Mouse (Mus musculus) T-helper 2 cell (primary cell): ENCODE measurements around the gene Sox2.

Source experiments
- in situ Hi-C: fragments of 300-600 bp; cut with MboI, MseI; formaldehyde crosslinking; loops from one replicate; pipeline ENCODE4 v1.15.1; 2025; ENCODE audit warnings: high pct_unique_total_duplicates

The Sox2 gene

DNA sequence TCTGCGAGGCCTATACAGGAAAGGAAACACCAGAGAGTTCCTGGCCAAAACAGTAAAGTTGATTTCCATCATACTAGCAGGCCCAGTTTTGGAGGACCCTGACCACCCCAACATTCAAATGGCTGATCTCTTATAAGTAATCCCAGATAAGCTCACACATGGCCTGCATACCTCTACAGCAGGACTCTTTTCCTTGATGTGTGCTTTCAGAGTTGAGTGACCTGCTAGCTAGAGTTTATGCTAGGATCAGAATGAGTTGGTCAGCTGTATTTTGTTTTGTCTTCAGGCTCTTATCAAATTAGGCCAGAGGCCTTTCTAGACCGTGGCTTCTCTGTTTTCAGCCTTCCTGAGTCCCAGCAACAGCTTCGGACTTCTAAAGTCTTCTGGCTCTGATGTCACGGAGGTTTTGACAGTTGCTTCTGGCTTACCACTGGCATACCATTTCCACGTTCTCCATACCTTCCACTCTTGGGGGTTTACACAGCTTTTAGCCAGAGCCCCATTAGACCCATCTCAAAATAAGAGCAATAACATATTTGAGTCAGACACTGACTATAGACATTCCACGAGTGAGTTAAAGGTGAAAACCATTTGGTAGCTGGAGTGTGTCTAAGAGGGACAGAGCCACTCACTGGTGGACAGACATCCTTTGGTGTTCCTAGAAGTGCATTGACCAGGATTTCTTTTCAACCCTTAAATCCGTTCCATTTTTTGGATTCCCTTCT lies 8.2 kb downstream of the Sox2 start:
- in situ Hi-C loops = loop anchor here (10.0 kb wide), 2 partner anchors 826 to 864 kb away; partner anchors contain the start of gene Ttc14

DNA sequence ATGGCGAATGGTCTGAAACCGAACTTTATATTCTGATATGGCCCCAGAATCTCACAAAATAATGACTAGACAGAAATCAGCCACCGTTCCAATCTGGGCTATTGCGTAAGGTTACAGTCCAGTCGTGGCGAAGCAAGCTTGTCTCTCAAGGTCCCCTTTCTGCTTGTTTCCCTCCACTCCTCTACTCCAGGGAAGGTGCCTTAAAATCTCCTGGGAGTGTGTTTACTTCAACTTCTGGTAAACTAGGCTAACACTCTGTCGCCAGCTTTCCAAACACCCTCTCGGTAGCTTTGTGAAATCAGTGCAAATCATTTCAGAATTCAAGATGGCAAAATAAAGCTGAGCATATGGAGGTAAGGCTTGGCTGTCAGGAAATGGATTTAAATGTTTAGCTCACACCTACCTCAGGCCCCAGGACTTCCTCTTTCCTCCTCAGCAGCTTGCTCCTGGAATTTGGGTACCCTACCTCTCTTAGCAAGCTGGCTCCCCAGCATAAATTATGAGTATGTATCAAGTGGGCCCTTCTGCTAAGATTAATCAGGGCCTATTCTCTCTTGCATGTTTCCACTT lies 8.8 kb downstream of the Sox2 start:
- in situ Hi-C loops = loop anchor here (10.0 kb wide), 2 partner anchors 826 to 864 kb away; partner anchors contain the start of gene Ttc14

DNA sequence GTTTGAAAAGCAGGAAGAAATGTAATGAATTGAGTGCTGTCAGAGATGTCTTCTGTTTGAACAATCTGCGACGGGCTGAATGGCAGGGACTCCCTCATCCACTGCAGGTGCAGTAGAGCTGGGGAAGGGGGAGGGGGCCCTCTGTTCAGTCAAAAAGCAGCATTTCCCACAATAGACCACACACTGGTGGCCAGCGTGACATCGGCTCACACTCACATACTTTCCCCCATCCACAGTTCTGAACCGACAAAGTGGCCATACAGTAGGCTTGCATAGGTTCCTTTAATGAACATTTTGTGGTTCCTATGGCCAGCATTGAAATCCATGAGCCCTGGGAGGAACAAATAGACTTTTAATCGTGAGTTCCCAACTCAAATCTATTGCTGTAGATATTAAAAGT lies 9.7 kb downstream of the Sox2 start:
- in situ Hi-C loops = loop anchor here (10.0 kb wide), 2 partner anchors 825 to 865 kb away; partner anchors contain the start of gene Ttc14

DNA sequence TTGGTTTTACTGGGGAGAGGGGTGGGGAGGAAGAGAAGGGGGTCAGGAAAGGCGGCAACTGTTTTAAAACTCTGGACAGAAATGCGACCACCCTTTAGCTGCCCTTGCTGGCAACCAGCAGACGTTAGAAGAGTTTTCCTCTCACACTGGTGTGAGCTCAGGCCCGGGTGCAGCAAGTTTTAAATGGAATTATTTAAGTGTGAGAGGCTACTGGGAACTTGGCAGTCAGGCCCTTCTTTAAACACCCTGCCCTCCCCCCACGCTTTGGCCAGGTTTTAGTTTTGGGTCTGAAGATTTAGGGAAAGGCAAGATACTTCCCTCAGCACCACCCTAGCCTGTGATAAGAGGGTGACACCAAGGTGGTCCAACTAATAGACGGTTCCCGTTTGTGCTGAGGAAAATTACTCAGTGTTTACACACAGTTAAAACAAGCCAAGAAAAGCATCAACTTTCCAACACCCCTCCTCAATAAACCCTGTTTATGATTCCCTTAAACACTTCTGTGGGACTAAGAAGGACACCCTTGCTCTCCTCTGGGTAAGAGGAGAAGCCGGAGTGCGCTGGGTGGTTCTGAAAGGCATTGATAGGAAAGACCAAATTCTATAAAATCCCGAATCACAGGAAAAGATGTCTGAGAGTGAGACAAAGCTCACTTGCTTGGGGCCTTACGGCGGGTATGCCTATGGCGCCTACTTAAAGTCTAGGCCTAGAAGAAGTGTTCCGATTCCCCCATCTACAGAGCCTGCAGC lies 10.5 kb downstream of the Sox2 start:
- in situ Hi-C loops = no loop called here

DNA sequence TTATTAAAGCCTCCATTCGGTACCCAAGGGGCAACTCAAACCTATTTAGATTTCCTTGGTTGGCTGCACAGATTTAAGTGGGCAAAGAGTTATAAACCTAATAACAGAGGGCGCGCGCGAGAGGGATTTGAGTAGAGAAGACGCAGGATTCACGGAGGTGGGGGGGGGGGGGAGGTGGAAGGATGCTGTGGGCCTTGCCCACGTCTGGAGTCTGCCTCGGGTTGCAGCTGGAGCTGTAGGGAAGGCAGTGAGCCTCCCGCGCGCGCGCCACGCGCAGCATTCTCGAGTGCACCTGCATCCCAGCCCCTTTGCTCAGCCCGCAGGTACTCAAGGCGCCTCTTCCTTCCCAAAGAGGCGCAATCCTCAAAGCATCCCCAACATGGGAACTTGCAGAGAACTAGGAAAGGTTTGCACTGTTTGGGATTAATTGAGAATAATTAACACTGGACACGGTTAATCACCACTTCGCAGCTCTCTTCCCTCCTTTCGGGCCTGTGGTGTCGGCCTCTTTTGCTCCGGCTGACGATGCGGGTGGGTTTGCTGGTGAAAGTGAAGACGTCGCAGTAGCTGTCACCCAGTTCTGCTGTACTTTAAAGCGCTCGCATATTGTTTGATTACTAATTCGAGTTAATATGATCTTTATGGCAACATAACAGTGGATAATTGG lies 11.3 kb downstream of the Sox2 start:
- in situ Hi-C loops = no loop called here

DNA sequence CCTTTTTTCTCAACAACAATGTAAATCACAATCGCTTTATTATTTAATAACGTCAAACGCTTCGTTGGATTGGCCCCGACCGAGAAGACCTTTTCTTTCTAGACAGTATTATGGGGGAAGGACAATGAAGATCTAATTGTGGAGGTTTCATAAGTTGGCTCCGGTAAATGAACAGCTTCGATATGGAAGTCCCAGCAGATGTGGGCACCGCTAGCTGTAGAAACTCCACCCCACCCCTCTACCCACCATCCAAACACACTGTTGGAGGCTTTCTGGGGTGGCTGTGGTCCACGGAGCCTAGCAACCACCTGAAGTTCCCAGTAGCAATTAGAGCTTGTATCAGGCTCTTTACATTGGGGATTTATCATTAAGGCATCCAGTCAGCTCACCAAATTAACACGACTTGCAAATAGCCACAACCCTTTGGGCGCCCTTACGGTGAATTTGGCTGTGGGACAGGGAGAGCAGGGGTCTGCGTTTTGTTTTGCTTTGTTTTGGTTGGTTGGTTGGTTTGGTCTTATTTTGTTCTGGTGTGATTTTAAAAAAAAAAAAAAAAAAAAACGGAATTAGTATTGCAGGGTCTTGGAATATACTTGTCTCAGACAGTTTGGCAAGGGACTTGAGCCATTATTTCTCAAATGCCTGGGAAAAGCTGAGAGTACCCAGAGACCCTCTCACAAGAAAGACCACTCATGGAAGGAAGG lies 12.0 kb downstream of the Sox2 start:
- in situ Hi-C loops = no loop called here

DNA sequence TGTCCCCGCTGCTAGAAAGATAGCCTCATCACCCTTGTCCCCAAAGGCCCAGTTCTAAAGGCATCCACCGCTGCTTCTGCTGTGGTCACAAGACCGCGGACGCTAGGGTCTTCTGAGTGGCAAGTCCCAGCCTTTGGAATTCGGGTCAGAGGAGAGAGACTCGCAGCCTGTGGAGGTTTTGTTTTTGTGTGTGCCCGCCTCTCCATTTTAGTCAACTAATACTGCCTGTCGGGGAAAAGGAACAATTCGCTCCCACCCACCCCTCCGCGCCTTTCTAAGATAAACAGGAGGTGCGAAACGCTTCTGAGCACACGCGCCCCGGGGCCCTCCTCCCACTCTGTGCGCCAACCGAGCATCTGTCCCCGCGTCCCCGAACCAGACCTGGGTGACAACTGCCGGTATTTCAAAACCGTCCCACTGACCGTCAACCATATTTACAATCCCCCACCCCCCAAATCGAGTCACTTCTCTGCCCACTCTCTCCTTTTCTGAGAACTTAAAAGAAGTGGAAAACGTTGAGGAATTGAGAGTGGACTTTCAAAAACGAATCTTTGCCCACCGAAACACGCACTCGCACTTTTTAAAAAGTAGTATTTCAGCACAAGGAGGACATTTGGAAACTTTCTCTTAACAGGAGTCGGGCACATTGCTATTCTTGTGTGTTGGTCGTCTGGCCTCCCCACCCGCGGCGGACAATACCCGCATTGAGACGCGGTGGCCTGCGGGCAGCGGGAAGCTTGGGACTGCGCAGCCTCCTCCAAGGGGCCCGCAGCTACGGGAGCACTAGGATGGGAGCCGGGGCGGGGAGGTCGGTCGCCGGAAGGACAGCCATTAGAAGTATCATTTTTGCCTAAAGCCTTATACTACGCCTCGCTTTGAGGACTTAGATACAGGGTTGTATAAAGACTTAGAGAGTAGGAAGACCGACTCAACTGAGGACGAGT lies 12.8 kb downstream of the Sox2 start:
- in situ Hi-C loops = no loop called here

DNA sequence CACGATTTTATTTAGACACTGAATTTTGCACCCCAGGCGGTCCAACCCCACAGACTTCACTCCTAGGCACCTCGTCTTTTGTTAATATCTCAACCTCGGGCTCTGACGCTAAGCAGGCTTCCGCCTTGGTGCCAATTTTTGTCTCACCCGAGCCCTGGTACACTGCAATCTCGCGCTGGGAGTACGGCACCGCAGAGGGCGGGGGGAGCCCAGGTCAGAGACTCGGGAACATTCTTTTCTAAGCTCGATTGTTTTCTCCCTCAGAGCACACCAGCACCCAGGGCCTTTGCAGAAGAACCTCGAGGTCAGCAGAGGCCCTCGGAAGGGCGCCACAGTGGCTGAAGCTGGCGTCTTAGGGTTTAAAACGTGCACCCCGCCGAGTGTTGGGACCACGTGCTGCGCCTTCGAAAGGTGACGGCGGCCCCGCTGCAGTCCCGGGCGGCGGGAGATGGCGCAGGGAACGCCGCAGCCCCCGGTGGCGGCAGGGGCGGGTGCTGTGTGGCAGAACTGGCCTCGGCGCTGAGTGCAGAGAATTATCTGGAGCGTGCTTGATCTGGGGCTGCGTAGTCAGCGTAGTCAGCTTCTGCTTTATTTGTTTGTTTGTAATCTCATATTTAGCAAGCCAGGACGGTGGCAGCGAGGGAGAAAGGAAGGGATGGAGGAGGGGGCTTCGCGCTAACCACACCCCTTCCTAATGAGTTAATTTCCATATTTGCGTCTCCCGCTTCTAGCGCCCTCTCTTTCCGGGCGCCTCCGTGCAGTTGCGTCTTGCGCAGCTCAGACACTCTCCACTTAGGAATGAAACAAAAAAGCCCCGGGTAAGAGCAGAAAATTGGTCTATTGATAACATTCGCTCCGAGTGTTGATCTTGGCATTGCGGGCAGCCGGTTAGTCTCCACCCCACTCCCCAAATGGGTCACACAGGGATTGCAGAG lies 13.8 kb downstream of the Sox2 start:
- in situ Hi-C loops = no loop called here

DNA sequence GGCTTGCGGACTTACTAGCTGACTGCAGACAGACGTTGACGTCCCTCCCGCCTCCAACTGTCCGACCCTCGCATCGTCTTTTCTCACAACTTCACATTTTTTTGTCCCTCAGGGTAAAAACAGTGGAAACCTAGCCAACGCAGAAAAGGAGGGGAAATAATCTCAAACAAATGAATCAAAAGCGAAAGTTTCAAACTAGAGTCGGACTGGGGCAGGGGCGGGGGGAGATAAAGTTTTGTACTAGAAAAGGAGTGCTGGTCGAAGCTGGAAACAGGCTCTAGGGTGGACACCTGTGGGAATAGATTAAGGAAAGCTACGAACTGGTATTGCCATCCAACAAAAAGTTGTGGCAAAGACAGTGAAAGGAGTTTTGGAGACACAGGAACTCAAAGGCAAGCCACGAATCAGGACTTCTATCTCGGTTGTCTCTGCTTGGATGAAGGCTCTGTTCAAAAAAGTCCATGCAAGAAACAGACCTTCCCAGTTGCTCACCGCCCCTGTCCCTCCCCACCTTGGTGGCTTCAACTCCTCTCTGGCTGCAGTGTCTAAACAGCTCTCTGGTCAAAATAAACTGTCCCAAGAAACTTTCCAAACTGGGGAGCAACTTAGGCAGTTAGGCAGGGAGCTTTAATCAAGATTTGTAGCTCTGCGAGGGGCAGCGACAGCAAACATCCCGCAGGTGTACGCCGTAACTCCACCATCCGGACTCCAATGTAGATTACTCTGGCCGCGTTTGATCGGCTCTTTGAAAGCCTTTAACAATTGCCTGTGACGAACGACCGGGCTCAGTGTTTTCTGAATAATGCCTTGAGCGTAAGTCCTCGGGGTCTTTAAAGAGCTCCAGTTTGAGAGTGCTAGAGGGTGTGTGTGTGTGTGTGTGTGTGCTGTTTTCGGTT lies 14.7 kb downstream of the Sox2 start:
- in situ Hi-C loops = no loop called here

DNA sequence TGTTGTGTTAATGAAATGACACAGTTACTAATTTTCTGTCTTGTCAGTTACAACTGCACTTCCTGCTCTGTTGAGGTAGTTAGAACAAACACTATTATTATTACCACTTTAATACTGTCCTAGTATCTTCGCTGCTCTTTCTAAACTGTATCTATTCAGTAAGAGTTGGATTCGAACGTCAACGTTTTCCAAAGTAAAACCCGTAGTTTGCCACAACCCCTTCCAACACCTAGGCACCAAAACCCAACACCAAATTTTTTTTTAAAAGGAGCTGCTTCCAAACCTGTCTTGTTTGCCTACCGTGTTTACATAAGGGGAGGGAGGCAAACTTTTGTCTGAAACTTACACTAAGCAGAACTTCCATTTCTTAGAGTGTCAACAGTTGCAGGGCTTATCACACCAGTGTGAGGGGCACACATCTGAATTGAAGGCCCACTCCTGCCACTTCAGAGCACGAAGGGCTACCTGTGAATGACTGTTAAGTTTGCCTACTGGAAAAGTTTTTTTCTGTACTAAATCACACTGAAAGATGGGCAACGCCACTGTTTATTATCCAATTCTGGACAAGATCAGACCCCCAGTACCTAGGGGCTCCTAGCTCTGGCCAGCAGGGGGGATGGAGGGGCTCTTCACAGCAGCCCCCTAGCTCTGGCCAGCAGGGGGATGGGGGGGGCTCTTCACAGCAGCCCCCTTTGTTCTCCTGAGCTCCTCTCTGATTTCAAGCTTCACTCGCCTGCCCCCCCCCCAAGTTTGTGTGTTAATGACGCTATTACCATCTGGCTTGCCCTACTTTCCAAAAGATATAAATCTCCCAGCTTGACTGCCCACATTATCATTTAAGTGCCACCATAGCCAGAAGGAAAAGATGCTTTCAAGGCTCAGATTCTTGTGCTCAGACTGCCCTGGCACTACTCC lies 15.8 kb downstream of the Sox2 start:
- in situ Hi-C loops = no loop called here

DNA sequence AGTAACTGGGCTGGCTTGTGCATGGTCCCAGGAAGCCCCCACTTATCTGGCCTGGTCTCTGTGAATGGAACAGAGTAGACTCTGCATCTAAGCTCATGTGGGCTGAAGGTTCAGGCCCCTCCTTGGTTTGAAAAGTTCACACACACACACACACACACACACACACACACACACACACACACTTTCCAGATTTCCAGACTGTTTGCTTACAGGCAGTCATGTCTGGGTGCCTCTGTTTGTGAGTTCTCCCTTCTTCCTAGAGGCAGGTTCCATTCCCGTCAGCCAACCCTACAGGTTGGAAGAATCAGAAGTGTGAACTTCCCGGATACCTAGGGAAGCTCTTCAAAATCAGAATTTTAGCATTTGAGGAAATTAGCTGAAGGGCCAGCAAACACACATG lies 17.0 kb downstream of the Sox2 start:
- in situ Hi-C loops = no loop called here

DNA sequence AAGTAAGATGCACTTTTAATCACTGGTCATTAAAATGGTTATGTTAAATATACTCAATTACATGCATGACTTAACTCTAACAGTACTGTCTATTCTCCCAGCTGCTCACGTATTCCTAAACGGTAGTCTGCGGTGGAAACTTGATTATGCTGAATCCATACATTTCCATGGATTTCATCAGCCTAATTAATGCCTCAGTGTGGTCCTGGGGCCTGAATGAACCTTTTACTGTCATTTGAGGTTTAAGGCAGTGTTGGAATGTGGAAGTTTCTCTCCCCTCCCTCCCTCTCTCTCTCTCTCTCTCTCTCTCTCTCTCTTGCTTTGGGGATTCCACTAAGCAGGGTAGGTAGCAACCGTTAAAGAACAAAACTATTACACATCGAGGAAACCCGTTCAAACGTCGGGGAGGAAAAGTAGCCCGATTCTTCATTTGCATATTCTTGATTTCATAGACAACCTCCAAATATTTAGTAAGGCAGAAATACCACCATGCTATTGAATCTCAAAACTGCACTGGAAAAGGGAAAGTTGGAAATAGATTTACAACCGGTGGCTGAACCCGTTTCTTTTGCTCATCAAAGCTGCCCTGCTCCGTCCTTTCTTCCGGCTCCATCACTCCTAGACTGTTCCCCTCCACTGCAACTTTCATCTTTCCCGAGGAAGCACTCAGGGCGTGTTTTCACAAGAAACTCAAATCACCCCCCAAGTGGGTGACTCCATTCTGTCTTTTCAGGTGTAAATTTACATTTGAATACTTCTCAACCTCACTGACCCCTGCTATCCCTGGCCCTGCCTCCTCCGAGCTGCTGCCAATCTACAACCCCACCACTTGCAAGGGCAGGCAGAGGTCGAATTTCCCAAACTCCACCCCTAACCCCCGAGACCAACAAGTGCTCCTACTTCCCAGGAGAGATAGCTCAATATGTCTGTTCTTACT lies 17.9 kb downstream of the Sox2 start:
- in situ Hi-C loops = no loop called here

DNA sequence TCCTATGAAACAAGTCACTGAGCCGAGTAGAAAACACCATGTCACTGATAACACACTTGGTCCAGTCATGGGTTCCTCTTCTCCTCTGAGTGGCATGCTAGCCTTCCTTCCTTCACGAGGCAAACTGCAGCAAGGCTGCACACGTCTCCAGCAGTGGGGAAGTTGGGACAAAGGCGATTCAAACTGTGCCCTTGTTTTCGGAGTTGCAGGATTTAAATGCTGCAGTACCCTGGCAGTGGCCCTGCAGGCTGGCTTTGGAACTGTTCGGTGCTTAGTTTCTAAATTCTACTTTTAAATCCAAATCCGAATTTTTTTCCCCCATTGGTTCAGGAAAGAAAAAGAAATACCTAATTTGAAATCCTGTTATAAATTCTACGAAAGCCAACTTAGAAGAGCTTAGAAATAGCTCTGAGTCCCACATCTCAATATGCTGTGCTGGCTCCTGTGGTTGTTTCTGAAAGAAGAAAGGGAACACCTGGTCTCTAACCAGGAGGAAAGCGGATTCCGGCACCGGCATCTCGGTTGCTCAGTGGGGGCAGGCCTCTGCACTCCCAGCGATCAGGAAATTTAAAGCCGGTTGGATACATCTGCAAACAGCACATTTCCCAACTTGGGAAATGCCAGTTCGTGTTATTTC lies 20.9 kb downstream of the Sox2 start:
- in situ Hi-C loops = no loop called here

DNA sequence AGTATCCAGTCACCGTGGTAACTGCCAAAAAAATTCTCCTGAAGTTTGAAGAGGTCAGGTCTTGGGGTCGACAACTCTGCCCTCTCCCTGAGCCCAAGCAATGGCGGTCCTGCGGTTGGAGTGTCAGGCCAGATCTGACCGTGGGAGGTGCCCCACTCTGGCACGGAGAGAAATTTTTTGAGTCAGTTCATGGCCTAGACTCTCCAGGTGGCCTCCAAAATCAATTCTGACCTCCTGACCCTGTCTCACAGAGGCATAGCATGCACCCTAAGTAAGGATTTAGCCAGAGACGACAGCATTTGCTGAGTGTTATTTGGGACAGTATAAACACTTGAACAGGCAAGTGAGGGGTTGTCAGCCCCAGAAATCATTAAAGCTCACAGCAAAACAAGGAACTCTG lies 28.6 kb downstream of the Sox2 start:
- in situ Hi-C loops = no loop called here

DNA sequence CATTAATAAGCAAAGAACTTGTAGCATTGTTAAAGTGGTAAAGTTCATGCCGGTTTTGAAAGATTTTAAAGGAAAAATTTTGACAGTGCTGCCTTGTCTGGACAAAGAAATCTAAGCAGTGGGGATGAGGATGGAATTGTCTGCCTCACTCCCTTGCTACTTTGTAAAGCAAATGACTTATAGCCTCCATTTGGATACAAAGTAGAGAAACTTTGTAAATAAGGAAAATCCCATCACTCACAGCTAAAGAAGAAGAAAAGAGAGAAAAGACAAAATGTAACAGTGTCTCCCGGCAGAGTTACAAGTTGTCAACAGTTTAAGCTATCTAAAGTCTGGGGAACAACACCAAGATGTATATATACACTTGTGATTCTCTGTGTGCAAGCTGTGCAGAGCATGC lies 29.2 kb downstream of the Sox2 start:
- in situ Hi-C loops = no loop called here

DNA sequence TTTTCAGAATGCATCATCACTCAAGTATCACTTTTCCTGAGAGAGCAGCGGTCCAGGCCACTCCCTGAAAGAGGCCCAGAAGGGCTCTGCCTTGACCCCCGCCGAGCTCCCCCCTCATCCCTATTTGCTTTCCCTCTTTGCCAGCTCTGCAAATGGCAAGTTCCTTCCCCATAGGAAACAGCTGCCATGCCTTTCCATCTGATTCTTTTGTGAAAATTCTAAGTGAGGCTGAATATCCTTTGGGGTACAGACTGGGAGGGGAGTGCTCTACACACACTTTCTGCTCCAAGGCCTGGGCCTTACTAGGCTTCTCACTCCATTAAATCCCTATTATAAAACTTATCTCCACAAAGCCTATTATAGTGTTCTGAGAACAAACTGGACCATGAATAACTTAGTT lies 29.7 kb downstream of the Sox2 start:
- in situ Hi-C loops = no loop called here
